ENCODE assay signal across 15 mouse cellular contexts in the genomic region with DNA sequence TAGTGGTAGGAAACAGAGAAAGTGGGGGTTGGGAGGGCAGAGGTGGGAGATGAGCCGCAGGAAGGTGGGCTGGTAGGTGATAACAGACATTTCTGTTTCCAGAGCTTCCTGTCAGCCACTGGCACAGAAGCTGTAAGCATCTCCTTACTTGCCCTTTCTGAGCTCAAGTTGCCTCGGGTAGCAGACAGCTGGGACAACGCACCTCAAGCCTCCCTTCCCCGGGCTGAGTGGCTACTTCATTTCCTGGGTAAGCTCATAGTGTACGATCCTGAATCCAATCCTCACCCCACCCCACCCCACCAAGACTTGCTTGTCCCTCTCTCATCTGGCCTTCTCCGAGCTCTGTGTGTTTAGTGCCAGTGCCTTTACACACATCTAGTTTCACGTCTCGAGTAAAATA.
DNase-seq lines count a peak whose midpoint lies in the region; ATAC-seq and TF ChIP-seq lines count a peak whose summit lies in the region.
"Had no signal": no experiment of that assay in that cellular context is flagged by ENCODE, and none has a peak within 500 bp of the region (broad histone marks: within the 10 kb centered on the region; RNA-seq: fewer than 3 reads in every experiment).

No protein-coding gene starts in this region.

- no peak overlapping the region for H3K9ac ChIP-seq in lung, embryonic 15.5 days
- H3K9ac ChIP-seq in forebrain, embryonic 16.5 days (replicated peaks; ENCODE audit: low read depth, low read length), result no peak overlapping the region
- H3K9ac ChIP-seq: embryonic facial prominence, embryonic 13.5 days; forebrain, embryonic 12.5 days; intestine, embryonic 15.5 days had no signal

- H3K36me3 ChIP-seq in lung, embryonic 15.5 days, result no peaks in the 10 kb centered on the region
- peaks cover 4% of the 10 kb centered on the region for H3K36me3 ChIP-seq in myocyte (ENCODE audit: control insufficient read depth, insufficient read depth)
- no peaks in the 10 kb centered on the region for H3K36me3 ChIP-seq in kidney, adult 2 months (ENCODE audit: control insufficient read depth, insufficient read depth, low read length)
- H3K36me3 ChIP-seq in forebrain, embryonic 16.5 days (ENCODE audit: control insufficient read depth, insufficient read depth), result no peaks in the 10 kb centered on the region
- H3K36me3 ChIP-seq: embryonic facial prominence, embryonic 13.5 days; forebrain, embryonic 12.5 days; G1E; intestine, embryonic 15.5 days had no signal

- no peaks in the 10 kb centered on the region for H3K9me3 ChIP-seq in lung, embryonic 15.5 days
- H3K9me3 ChIP-seq in forebrain, embryonic 16.5 days (ENCODE audit: control insufficient read depth, low read length), result no peaks in the 10 kb centered on the region
- H3K9me3 ChIP-seq: embryonic facial prominence, embryonic 13.5 days; forebrain, embryonic 12.5 days; G1E; intestine, embryonic 15.5 days had no signal

- DNase-seq in heart, adult 11 months, result peak; percentile 92
- no peak for DNase-seq in heart, postnatal 10 days
- DNase-seq in lung, adult 18-20 months, result no peak
- DNase-seq in kidney, adult 2 months, result no peak
- DNase-seq: cerebellum, postnatal 36 days; right cerebral cortex, adult 18-20 months had no signal

- H3ac ChIP-seq in myocyte (ENCODE audit: control insufficient read depth, insufficient read length), result no peak overlapping the region

- H3K27me3 ChIP-seq in lung, embryonic 15.5 days, result no peaks in the 10 kb centered on the region
- no peaks in the 10 kb centered on the region for H3K27me3 ChIP-seq in myocyte (ENCODE audit: control insufficient read depth, insufficient read depth, insufficient read length)
- no peaks in the 10 kb centered on the region for H3K27me3 ChIP-seq in kidney, adult 2 months (replicated peaks; ENCODE audit: control insufficient read depth, insufficient read depth, low read length)
- no peaks in the 10 kb centered on the region for H3K27me3 ChIP-seq in forebrain, embryonic 16.5 days (replicated peaks; ENCODE audit: control insufficient read depth, insufficient read depth, low read length)
- H3K27me3 ChIP-seq: embryonic facial prominence, embryonic 13.5 days; forebrain, embryonic 12.5 days; intestine, embryonic 15.5 days had no signal

- intact Hi-C loops in heart, postnatal 10 days (cut with DNase I), result no loop called here

- no peak for ATAC-seq in lung, embryonic 15.5 days (ENCODE audit: borderline replicate concordance, extremely low read depth, low FRiP score, low TSS enrichment)
- ATAC-seq in forebrain, embryonic 16.5 days, result no peak

- 41% methylated on average over 8 of the region's 8 CpGs for WGBS in lung, embryonic 15.5 days
- WGBS in kidney, adult 2 months, result 49% methylated on average over 8 of the region's 8 CpGs
- 90% methylated on average over 8 of the region's 8 CpGs for WGBS in forebrain, embryonic 16.5 days

- no peak for TF ChIP-seq POLR2A in embryonic fibroblast, embryonic 13.5 days (IDR thresholded peaks at IDR 0.05; ENCODE audit: low read depth, low read length)
- TF ChIP-seq POLR2A in myocyte (IDR thresholded peaks at IDR 0.05; ENCODE audit: insufficient read length, low read depth), result no peak
- no peak for TF ChIP-seq POLR2A in kidney, adult 2 months (IDR thresholded peaks at IDR 0.05; ENCODE audit: low read depth, low read length)

- peaks cover 51% of the 10 kb centered on the region for H3K4me1 ChIP-seq in lung, embryonic 15.5 days
- peaks cover 31% of the 10 kb centered on the region for H3K4me1 ChIP-seq in embryonic fibroblast, embryonic 13.5 days (ENCODE audit: control insufficient read depth, insufficient read depth, low read length)
- H3K4me1 ChIP-seq in kidney, adult 2 months (ENCODE audit: control insufficient read depth, insufficient read depth, low read length), result 0 out of 2 replicates have a peak, but pooled peaks cover 18% of the 10 kb centered on the region
- H3K4me1 ChIP-seq in forebrain, embryonic 16.5 days (replicated peaks; ENCODE audit: control insufficient read depth, insufficient read depth, low read length), result 0 out of 2 replicates have a peak, but pooled peaks cover 2% of the 10 kb centered on the region

- 0 out of 2 replicates have a peak overlapping the region, but pooled peaks have one; percentile 4 for H3K27ac ChIP-seq in lung, embryonic 15.5 days
- peak overlapping the region; percentile 43 for H3K27ac ChIP-seq in embryonic fibroblast, embryonic 13.5 days (ENCODE audit: insufficient read depth, low read length)
- H3K27ac ChIP-seq in kidney, adult 2 months (ENCODE audit: insufficient read depth, low read depth, low read length), result no peak overlapping the region
- H3K27ac ChIP-seq in forebrain, embryonic 16.5 days (ENCODE audit: low read length), result no peak overlapping the region
- H3K27ac ChIP-seq: embryonic facial prominence, embryonic 13.5 days; forebrain, embryonic 12.5 days; intestine, embryonic 15.5 days; kidney, postnatal 0 days had no signal

- H3K4me2 ChIP-seq in lung, embryonic 15.5 days, result no peak overlapping the region
- peak overlapping the region; percentile 56 for H3K4me2 ChIP-seq in myocyte (ENCODE audit: low read depth)
- H3K4me2 ChIP-seq in forebrain, embryonic 16.5 days (ENCODE audit: low read length), result no peak overlapping the region
- H3K4me2 ChIP-seq: embryonic facial prominence, embryonic 13.5 days; forebrain, embryonic 12.5 days; intestine, embryonic 15.5 days had no signal

- H3K4me3 ChIP-seq in lung, embryonic 15.5 days, result no peak overlapping the region
- no peak overlapping the region for H3K4me3 ChIP-seq in embryonic fibroblast, embryonic 13.5 days (ENCODE audit: insufficient read depth, low read length)
- no peak overlapping the region for H3K4me3 ChIP-seq in myocyte
- H3K4me3 ChIP-seq in kidney, adult 2 months (ENCODE audit: insufficient read depth, low read depth, low read length), result no peak overlapping the region
- H3K4me3 ChIP-seq in forebrain, embryonic 16.5 days (replicated peaks; ENCODE audit: low read length), result no peak overlapping the region
- H3K4me3 ChIP-seq: embryonic facial prominence, embryonic 13.5 days; forebrain, embryonic 12.5 days; intestine, embryonic 15.5 days had no signal

- no peak for TF ChIP-seq CTCF in embryonic fibroblast, embryonic 13.5 days (IDR thresholded peaks at IDR 0.05; ENCODE audit: borderline replicate concordance, insufficient read depth, low read length)
- TF ChIP-seq CTCF in kidney, adult 2 months (conservative IDR thresholded peaks at IDR 0.05; ENCODE audit: insufficient read depth, insufficient read length, low read depth, low read length), result no peak

- H3K79me2 ChIP-seq in myocyte (ENCODE audit: control insufficient read depth, insufficient read depth), result peaks cover 82% of the 10 kb centered on the region

TF ChIP-seq in myocyte, 11 proteins besides CTCF, POLR2A, EP300 and RAD21:
- TF ChIP-seq MYOD1 (IDR thresholded peaks at IDR 0.05; ENCODE audit: control insufficient read depth in 1 of 3, insufficient read length in 2 of 3, low read depth in 2 of 3) (peak in 2 of 3 experiments; percentile 16 to 51), TCF3 (IDR thresholded peaks at IDR 0.05; ENCODE audit: insufficient read length, low read depth) (no peak), MYOG (IDR thresholded peaks at IDR 0.05; ENCODE audit: control insufficient read depth in 1 of 3, insufficient read depth in 1 of 3, insufficient read length in 2 of 3, low read depth in 2 of 3) (peak in 1 of 3 experiments; percentile 34)

Comparison
In these comparisons a context has a peak if more than half of its experiments do, and no peak if none do; other contexts are left out.
1. H3K27ac ChIP-seq: peak in lung, embryonic 15.5 days (single experiment) and embryonic fibroblast, embryonic 13.5 days (single experiment); none in kidney, adult 2 months (single experiment) and forebrain, embryonic 16.5 days (single experiment).